In the genomic region with DNA sequence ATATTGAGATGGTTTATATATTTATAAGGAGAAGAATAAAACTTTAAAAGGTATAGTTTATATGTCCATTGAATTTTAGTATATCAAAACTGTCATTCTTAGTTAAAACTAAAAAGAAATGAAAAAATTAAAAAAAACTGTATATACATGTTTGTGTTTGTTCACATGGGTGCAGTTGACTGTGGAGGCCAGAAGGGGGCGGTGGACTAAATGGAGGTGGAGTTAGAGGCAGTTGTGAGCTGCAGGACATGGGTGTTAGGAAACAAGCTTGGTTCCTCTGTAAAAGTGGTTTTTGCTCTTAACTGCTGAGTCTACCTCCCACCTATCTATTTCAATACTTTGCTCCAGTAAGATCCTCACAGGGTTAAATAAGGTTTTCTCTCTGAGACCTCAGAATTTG, we compare ENCODE assay signal across 16 mouse cellular contexts.
A peak's percentile ranks its signal among the peaks of the same experiment; 100 is the strongest.
DNase-seq lines count a peak whose midpoint lies in the region; ATAC-seq and TF ChIP-seq lines count a peak whose summit lies in the region.
"Had no signal": no experiment of that assay in that cellular context is flagged by ENCODE, and none has a peak within 500 bp of the region (broad histone marks: within the 10 kb centered on the region; RNA-seq: fewer than 3 reads in every experiment).

No protein-coding gene starts in this region.

- no peak for TF ChIP-seq POLR2A in testis, adult 2 months (IDR thresholded peaks at IDR 0.05; ENCODE audit: control insufficient read depth, low read depth, low read length)
- TF ChIP-seq POLR2A in MEL (IDR thresholded peaks at IDR 0.05; ENCODE audit: control insufficient read depth in 1 of 2, insufficient read depth in 1 of 2, low read depth in 1 of 2, low read length in 2 of 2, poor library complexity in 1 of 2), result no peak

- no peak overlapping the region for H3K9ac ChIP-seq in kidney, postnatal 0 days (ENCODE audit: low read depth, low read length)
- no peak overlapping the region for H3K9ac ChIP-seq in MEL (ENCODE audit: control insufficient read depth, low read depth, low read length, poor library complexity, severe bottlenecking)
- no peak overlapping the region for H3K9ac ChIP-seq in heart, embryonic 12.5 days
- H3K9ac ChIP-seq: forebrain, embryonic 13.5 days; liver, embryonic 15.5 days; midbrain, embryonic 12.5 days had no signal

- H3K4me3 ChIP-seq in kidney, postnatal 0 days (replicated peaks; ENCODE audit: low read depth, low read length), result no peak overlapping the region
- no peak overlapping the region for H3K4me3 ChIP-seq in testis, adult 2 months (ENCODE audit: control insufficient read depth, low read depth, low read length)
- H3K4me3 ChIP-seq in MEL (ENCODE audit: control insufficient read depth in 1 of 2, insufficient read depth in 1 of 2, low read depth in 2 of 2, low read length in 2 of 2), result no peak overlapping the region
- H3K4me3 ChIP-seq in heart, embryonic 12.5 days, result no peak overlapping the region
- H3K4me3 ChIP-seq: forebrain, embryonic 13.5 days; liver, embryonic 15.5 days; midbrain, embryonic 12.5 days had no signal

- no peaks in the 10 kb centered on the region for H3K9me3 ChIP-seq in kidney, postnatal 0 days (replicated peaks; ENCODE audit: low read length)
- H3K9me3 ChIP-seq in MEL (replicated peaks; ENCODE audit: insufficient read depth, low read length), result no peaks in the 10 kb centered on the region
- no peaks in the 10 kb centered on the region for H3K9me3 ChIP-seq in heart, embryonic 12.5 days (replicated peaks)
- H3K9me3 ChIP-seq: forebrain, embryonic 13.5 days; liver, embryonic 15.5 days; midbrain, embryonic 12.5 days had no signal

- no peak for DNase-seq in kidney, postnatal 0 days (ENCODE audit: low spot score)
- DNase-seq in kidney, adult 11 months, result no peak
- DNase-seq in testis, postnatal 14 days (ENCODE audit: low spot score), result no peak
- DNase-seq in MEL (ENCODE audit: low read depth, low spot score), result peak; percentile 14
- DNase-seq in testis, postnatal 10 days (ENCODE audit: low spot score), result peak; percentile 42
- DNase-seq: adrenal gland, adult 2 months; cerebellum, postnatal 25 days; layer of hippocampus, postnatal 36 days; lung, postnatal 36 days; thymus, adult 2 months had no signal

- no peaks in the 10 kb centered on the region for H3K27me3 ChIP-seq in kidney, postnatal 0 days (ENCODE audit: insufficient read depth, low read length)
- no peaks in the 10 kb centered on the region for H3K27me3 ChIP-seq in testis, adult 2 months (ENCODE audit: control insufficient read depth, insufficient read depth, low read length)
- no peaks in the 10 kb centered on the region for H3K27me3 ChIP-seq in MEL (ENCODE audit: control insufficient read depth in 1 of 2, insufficient read depth in 2 of 2, low read length in 2 of 2)
- no peaks in the 10 kb centered on the region for H3K27me3 ChIP-seq in heart, embryonic 12.5 days (replicated peaks)
- H3K27me3 ChIP-seq: forebrain, embryonic 13.5 days; liver, embryonic 15.5 days; midbrain, embryonic 12.5 days had no signal

- no peak for ATAC-seq in kidney, postnatal 0 days (replicated peaks; ENCODE audit: low FRiP score, low read depth)
- ATAC-seq in megakaryocyte, adult 5-6 weeks (ENCODE audit: poor library complexity, severe bottlenecking), result no peak
- ATAC-seq in heart, embryonic 12.5 days (ENCODE audit: insufficient number of reproducible peaks, low FRiP score), result no peak
- ATAC-seq: forebrain, embryonic 13.5 days had no signal

- H3K36me3 ChIP-seq in kidney, postnatal 0 days (ENCODE audit: insufficient read depth, low read length), result no peaks in the 10 kb centered on the region
- no peaks in the 10 kb centered on the region for H3K36me3 ChIP-seq in testis, adult 2 months (ENCODE audit: control insufficient read depth, insufficient read depth, low read length)
- H3K36me3 ChIP-seq in MEL (ENCODE audit: control insufficient read depth in 1 of 2, insufficient read depth in 2 of 2, low read length in 2 of 2), result peaks cover 0 to 2% of the 10 kb centered on the region in 2 experiments; a peak in 1 of 4 replicates
- no peaks in the 10 kb centered on the region for H3K36me3 ChIP-seq in heart, embryonic 12.5 days
- H3K36me3 ChIP-seq: liver, embryonic 15.5 days; midbrain, embryonic 12.5 days had no signal

- H3K27ac ChIP-seq in kidney, postnatal 0 days, result no peak overlapping the region
- H3K27ac ChIP-seq in testis, adult 2 months (ENCODE audit: control insufficient read depth, insufficient read depth, low read depth, low read length), result no peak overlapping the region
- H3K27ac ChIP-seq in MEL (ENCODE audit: control insufficient read depth, low read depth, low read length), result no peak overlapping the region
- H3K27ac ChIP-seq in heart, embryonic 12.5 days (ENCODE audit: poor library complexity, severe bottlenecking), result no peak overlapping the region
- H3K27ac ChIP-seq: forebrain, embryonic 13.5 days; liver, embryonic 15.5 days; midbrain, embryonic 12.5 days had no signal

- WGBS in kidney, postnatal 0 days, result 88% methylated on average over 1 of the region's 1 CpGs
- 62% methylated on average over 1 of the region's 1 CpGs for WGBS in heart, embryonic 12.5 days

- no peak overlapping the region for H3K4me2 ChIP-seq in kidney, postnatal 0 days (ENCODE audit: low read length)
- H3K4me2 ChIP-seq in heart, embryonic 12.5 days, result no peak overlapping the region
- H3K4me2 ChIP-seq: forebrain, embryonic 13.5 days; liver, embryonic 15.5 days; midbrain, embryonic 12.5 days had no signal

- no peak; the same call in 1 of the 2 replicates for TF ChIP-seq RAD21 in MEL (IDR thresholded peaks at IDR 0.05; ENCODE audit: low read depth, low read length)

- H3K4me1 ChIP-seq in kidney, postnatal 0 days (replicated peaks; ENCODE audit: insufficient read depth, low read length), result no peaks in the 10 kb centered on the region
- H3K4me1 ChIP-seq in testis, adult 2 months (ENCODE audit: control insufficient read depth, insufficient read depth, low read length), result no peaks in the 10 kb centered on the region
- no peaks in the 10 kb centered on the region for H3K4me1 ChIP-seq in MEL (ENCODE audit: control insufficient read depth in 1 of 2, insufficient read depth in 2 of 2, low read length in 2 of 2)
- no peaks in the 10 kb centered on the region for H3K4me1 ChIP-seq in heart, embryonic 12.5 days (replicated peaks)
- H3K4me1 ChIP-seq: liver, embryonic 15.5 days had no signal

- H3K79me2 ChIP-seq in MEL (ENCODE audit: control insufficient read depth, insufficient read depth, low read length, poor library complexity), result no peaks in the 10 kb centered on the region

- peak; percentile 32; the same call in 1 of the 2 replicates for TF ChIP-seq CTCF in kidney, postnatal 0 days (IDR thresholded peaks at IDR 0.05; ENCODE audit: low read depth)
- peak; percentile 35; the same call in 1 of the 2 replicates for TF ChIP-seq CTCF in testis, adult 2 months (IDR thresholded peaks at IDR 0.05; ENCODE audit: control insufficient read depth, insufficient read depth, insufficient replicate concordance, low read depth, low read length)
- TF ChIP-seq CTCF in MEL (IDR thresholded peaks at IDR 0.05 in 2 of 3, conservative IDR thresholded peaks at IDR 0.05 in 1 of 3; ENCODE audit: control insufficient read depth in 1 of 3, insufficient read depth in 1 of 3, low read depth in 2 of 3, low read length in 3 of 3, poor library complexity in 1 of 3, severe bottlenecking in 1 of 3), result peak; percentile 30 to 48 (median 36); a peak in 5 of 6 replicates

- TF ChIP-seq EP300 in MEL (IDR thresholded peaks at IDR 0.05; ENCODE audit: low read depth in 1 of 2, low read length in 2 of 2), result no peak

TF ChIP-seq in MEL, 35 proteins besides CTCF, POLR2A, EP300 and RAD21:
- TF ChIP-seq MYB (IDR thresholded peaks at IDR 0.05; ENCODE audit: low read depth, low read length), result no peak
- TF ChIP-seq RCOR1 (IDR thresholded peaks at IDR 0.05; ENCODE audit: low read depth, low read length), result no peak
- peak; percentile 34 for TF ChIP-seq SMC3 (IDR thresholded peaks at IDR 0.05; ENCODE audit: low read depth, low read length)
TF ChIP-seq in MEL: peak in this region for 1.

Comparison
In these comparisons a context has a peak if more than half of its experiments do, and no peak if none do; other contexts are left out.
1. DNase-seq: peak in MEL (single experiment) and testis, postnatal 10 days (single experiment); none in kidney, postnatal 0 days (single experiment), kidney, adult 11 months (single experiment) and testis, postnatal 14 days (single experiment).
2. Peak in every context shown above with its lines, with median percentiles within 50 percentile points of each other: CTCF ChIP-seq.